Mouse (Mus musculus): ENCODE data around the gene Galntl6.

Gene Galntl6

DNA sequence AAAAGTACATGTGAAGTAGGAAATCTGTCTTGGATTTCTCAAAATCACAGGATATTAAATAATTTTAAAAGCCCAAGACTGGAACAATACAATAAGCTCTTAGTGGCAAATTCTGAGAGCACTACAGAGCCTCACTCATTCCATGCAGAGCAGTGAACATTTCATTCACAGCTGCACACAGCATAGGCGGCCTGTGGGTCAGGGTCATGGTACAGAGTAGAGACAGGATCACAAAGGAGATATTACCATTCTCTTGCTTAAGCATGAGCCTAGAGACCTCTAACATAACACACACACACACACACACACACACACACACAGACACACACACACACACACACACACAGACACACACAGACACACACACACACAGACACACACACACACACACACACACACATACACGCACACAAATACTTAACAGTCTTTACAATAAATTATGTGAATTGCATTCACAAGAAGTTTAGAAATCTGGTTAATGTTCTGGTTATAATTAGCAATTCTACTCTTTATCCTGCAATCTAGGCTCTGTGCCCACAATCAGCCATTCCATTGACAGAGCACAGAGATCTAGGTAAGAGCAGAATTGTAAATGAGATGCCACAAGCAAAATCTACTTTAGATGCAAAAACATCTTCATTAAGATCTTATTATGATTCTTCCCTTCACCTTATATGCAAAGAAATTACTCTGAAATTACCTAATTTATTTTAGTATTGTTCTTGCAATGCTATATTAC, 653.7 kb downstream of the Galntl6 start:
- DNase-seq (ENCODE audit: low spot score) = no peak

DNA sequence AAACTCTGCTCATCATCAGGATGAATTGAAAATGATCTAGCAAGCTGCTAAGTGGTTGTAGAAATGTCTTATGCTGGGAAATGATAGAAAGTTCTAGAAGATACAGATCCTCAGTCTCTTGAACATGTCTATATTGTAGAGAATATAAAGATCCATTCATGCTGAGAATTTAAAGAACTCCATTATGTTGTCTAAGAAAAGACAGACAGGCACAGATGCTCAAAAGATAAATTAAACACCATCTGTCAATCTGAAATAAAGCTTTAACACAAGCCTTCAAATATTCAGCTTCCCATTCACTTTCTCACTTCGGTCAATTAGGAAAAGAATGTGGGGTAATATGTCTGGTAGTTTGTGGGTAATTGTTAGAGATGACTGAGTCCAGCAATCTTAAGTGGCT, 658.8 kb downstream of the Galntl6 start:
- no peak for DNase-seq (ENCODE audit: low spot score)

DNA sequence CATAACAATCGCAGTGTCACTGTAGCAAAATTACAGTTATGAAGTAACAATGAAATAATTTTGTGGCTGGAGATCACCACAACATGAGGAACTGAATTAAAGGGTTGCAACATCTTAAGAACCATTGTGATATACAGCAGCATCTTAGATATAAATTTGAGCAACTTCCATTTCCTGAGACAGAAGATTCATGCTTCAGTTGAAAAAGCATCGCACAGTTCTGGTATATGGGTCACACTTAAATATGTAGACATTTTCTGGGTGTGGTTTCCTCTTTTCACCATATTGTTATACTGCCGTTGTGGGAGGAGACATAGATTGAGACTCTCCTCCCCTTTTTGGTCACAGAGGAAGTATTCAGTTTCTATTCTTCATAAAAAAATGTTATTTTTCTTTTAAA, 667.6 kb downstream of the Galntl6 start:
- DNase-seq (ENCODE audit: low spot score) = no peak

GRCm38 (mm10) chr8:58234220-58234619, 678.2 kb downstream of the Galntl6 start:
- DNase-seq (ENCODE audit: low spot score) = no peak

DNA sequence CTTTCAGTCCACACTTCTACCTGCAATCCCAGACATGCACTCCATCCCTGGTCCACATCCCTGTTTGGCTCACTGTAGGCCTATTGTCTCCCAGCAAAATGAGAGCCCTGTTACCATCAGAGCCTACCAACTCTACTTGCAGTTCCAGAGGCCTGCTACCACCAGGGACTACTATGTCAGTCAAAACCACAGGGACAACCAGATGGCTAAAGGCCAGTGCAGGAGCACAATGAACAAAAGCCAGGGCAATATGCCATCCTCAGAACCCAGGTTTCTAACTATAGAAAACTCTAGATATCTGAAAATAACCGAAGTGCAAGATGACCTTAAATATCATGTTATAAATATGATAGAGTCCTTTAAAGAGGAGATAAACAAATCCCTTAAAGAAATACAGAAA, 683.7 kb downstream of the Galntl6 start:
- DNase-seq (ENCODE audit: low spot score) = no peak

DNA sequence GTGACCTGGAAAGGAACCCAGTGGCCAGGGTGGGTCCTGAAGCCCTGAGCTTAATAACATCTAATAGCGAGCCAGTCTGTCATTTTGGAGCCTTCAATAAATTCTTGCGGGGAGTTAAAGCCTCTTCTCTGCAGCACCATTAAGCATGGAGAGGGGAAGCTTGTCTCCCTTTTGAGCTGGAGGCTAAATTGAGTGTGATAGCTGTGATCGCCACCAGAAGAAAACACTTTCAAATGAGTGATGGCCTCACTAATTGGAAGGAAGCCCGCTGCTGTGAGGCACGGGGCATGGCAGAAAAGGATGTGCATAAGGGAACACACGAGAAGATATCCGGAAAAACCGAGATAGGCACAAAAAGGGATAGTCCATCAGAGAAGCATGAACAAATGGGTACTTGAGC, 694.6 kb downstream of the Galntl6 start:
- DNase-seq (ENCODE audit: low spot score) = no peak

- no peak for DNase-seq (ENCODE audit: low spot score)
Measured at GRCm38 (mm10) chr8:58189694-58190093, 722.7 kb downstream of the Galntl6 start.

DNA sequence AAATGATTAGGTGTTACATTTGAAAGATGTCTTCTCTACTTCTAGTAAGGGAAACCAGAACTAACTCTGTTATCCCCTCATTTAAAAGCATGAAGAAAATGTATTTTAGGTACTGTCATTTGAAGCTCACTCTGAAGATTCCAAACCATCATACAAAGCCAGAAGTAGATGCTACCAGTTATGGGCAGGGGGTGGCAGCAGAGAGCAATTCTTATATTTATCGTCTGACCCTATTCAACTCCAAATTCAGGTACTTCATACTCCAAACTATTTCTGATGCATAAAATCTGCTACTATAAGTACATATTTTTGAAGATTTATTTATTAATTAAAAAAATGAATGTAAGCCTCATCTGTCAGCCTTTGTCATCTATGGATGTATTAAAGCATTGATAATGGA, 765.5 kb downstream of the Galntl6 start:
- DNase-seq (ENCODE audit: low spot score) = no peak

DNA sequence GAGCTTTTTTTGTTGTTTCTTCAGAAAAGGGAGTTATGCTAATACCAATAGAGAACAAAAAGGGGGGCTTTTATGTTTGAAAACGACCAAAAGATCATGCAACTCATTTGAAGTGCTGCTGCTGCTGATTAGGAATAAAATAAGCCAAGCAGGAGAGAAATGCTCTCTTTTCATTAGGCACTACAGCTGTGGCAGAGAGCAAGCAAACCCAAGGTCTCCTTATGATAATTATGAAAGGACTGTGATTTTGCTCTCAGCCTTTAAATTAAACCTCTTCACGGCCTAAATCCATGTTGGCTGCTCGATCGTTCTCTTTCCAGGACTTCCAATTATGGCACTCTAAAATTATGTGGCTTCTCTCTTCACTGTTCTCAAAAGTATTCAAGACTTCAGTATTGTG, 825.7 kb downstream of the Galntl6 start:
- no peak for DNase-seq (ENCODE audit: low spot score)

GRCm38 (mm10) chr8:58084931-58085330, 827.5 kb downstream of the Galntl6 start:
- no peak for DNase-seq (ENCODE audit: low spot score)

DNA sequence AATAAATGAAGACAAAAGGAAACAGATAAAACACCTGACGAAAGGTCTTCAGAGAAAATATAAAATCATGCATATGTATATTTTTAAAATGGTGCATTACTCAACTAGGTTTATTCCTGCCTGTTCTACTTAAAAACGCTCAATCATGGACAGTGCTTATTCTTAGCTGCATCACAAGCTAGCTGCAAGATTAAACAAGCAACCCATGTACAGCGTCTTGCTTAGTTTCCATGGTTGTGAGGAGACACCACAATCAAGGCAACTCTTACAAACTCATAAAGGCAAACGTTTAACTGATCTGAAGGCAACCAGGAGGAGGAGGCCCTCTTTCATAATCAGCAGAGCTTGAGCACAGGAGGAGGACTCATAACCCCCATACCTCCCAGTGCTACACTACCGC, 830.7 kb downstream of the Galntl6 start:
- DNase-seq (ENCODE audit: low spot score) = no peak

- DNase-seq (ENCODE audit: low spot score) = no peak
Measured at GRCm38 (mm10) chr8:58074611-58075010, 837.8 kb downstream of the Galntl6 start.

- DNase-seq (ENCODE audit: low spot score) = no peak
Measured at GRCm38 (mm10) chr8:58073733-58074132, 838.7 kb downstream of the Galntl6 start.

GRCm38 (mm10) chr8:58032271-58032670, 880.2 kb downstream of the Galntl6 start:
- DNase-seq (ENCODE audit: low spot score) = no peak

DNA sequence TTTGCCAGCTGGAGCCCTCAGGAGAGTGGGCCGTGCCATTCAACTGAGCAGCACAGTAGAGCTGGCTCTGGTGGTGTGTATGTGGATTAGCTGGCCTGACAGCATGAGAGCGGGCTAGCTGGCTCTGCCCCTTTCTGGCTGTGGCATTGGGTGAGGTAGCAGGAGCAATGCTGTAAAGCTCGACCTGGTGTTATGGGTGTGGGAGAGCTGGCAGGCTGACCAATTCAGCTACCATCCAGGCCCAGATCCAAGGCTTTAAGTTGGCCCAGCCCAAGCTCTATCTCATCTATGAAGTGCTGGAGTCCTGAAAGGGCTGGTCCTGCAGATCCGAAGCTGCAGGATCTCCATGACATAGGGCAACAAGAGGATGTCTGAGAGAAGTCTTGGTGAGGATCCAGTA, 886.9 kb downstream of the Galntl6 start:
- DNase-seq (ENCODE audit: low spot score) = no peak

DNA sequence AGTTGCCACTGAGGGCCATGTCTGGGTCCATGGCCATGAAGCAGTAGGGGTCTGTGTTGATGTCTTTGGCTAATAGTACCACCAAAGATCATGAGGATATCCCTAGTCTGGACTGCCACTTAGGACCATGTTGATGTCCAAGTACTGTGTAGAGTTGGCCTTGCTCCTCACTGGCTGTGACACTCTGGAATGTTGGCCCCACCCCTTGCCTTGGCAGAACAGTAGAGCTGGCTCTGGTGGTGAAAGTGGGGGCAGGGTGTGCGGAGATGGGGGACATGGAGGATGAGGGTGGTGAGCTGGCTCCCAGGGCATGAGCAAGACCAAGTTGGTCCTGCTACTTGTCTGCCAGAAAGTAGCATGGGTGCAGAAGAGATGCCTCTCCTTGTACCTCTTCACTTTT, 887.3 kb downstream of the Galntl6 start:
- DNase-seq (ENCODE audit: low spot score) = no peak

DNA sequence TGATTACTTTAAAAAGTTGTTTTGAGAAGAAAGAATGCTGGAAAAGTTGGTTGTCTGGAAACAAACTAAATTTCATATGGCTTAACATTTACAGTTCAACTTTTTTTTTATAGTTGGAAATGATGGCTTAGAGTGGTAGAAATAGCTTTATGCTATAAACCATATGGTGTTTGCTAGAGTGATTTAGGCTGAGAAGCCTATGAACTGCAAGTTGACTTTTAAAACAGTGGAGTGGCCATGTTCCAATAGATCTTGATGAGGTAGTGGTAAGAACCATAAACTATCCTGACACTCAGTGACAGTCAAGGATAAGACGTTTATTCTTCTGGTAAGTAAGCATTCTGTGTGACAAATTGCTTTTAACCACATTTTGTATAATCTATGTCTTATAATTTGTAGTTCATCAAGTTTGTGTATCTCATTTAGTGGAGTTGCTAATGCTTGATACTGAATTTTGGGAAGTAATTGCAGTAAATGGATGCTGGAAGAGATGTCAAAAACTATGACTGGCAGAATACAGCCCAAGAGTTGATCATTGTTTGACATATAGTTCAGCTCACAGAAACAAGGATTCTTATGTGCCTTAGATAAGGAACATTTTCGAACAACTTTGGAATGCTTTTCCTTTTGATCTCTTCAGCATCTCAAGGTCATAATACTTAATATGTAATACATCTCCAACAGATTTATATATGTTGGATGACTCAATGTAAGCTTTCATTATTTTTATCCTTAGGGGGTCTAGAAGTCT, 888.8 kb downstream of the Galntl6 start:
- no peak for DNase-seq (ENCODE audit: low spot score)

- no peak for DNase-seq (ENCODE audit: low spot score)
Measured at GRCm38 (mm10) chr8:57989428-57990171, 922.8 kb downstream of the Galntl6 start.

- DNase-seq (ENCODE audit: low spot score) = no peak
Measured at GRCm38 (mm10) chr8:57977372-57977771, 935.1 kb downstream of the Galntl6 start.

GRCm38 (mm10) chr8:57974093-57974492, 938.3 kb downstream of the Galntl6 start:
- no peak for DNase-seq (ENCODE audit: low spot score)

GRCm38 (mm10) chr8:57972832-57973231, 939.6 kb downstream of the Galntl6 start:
- no peak for DNase-seq (ENCODE audit: low spot score)

- DNase-seq (ENCODE audit: low spot score) = no peak
Measured at GRCm38 (mm10) chr8:57966676-57967075, 945.8 kb downstream of the Galntl6 start.

GRCm38 (mm10) chr8:57965508-57965907, 946.9 kb downstream of the Galntl6 start:
- no peak for DNase-seq (ENCODE audit: low spot score)
